Mouse (Mus musculus): ENCODE results near the gene Col26a1. TPM values are rescaled to one million over a fixed set of nuclear protein-coding genes. Genes with fewer than 3 reads are reported as not detected.

Gene Col26a1
- total RNA-seq, 2 experiments from 2014 or later = not detected

- ATAC-seq (replicated peaks; ENCODE audit: poor library complexity) = no peak
Measured at GRCm38 (mm10) chr5:136810539-136811374, 72.3 kb downstream of the Col26a1 start.

- no peak for ATAC-seq (replicated peaks; ENCODE audit: poor library complexity)
Measured at GRCm38 (mm10) chr5:136806379-136807056, 76.5 kb downstream of the Col26a1 start.

- no peak for ATAC-seq (replicated peaks; ENCODE audit: poor library complexity)
Measured at GRCm38 (mm10) chr5:136805019-136805418, 78.0 kb downstream of the Col26a1 start.

DNA sequence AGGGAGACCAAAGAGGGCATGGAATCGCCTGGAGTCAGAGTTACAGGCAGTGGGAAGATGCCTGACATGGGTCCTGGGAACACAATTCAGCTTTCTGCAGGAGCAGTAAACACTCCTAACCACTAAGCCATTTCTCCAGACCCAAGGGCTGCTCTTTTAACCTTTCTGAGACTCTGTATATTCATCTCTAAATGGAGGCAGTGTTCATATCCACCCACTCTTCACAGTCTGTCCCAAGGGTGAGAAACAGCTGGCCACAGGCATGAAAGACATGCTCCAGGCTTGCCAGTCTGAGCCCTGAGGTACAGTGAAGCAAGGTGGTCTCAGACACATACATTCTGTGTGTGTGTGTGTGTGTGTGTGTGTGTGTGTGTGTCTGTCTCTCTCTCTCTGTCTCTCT is 78.8 kb downstream of the Col26a1 start:
- ATAC-seq (replicated peaks; ENCODE audit: poor library complexity) = no peak

DNA sequence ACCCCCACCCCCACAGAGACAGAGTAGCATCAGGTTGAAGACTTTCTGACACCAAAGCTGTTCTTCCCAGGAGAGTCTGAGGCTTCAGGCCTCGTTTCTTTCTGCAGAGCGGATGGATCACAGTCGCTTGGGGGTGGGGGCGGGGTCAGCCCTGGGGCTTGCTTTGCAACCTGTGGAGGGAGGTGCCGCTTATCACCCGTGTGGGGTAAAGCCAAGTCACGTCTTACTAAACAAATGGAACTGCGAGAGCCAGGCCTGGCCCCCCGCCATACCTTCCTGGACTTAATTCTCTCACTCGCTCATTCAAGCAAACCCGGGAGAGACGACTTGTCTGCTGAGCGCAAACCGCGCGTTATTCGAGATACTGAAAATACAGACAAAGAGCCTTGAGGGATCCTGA is 80.3 kb downstream of the Col26a1 start:
- ATAC-seq (replicated peaks; ENCODE audit: poor library complexity) = no peak

GRCm38 (mm10) chr5:136796917-136797316 is 86.1 kb downstream of the Col26a1 start:
- no peak for ATAC-seq (replicated peaks; ENCODE audit: poor library complexity)

DNA sequence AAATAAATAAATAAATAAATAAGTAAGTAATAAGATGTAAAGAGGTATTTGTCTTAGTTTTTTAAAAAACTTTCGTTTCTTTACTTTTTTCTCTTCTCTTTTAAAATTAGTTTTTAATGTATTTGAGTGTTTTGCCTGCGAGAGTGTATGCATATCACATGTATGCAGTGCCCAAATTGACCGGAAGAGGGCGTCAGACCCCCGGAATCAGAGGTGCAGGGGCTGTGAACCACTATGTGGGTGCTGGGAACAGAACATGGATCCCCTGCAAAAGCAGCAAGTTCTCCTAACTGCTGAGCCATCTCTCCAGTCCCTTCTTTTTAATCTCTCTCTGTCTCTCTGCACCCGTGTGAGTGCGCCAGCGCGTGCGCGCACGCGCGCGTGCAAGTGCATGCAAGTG is 89.2 kb downstream of the Col26a1 start:
- no peak for ATAC-seq (replicated peaks; ENCODE audit: poor library complexity)

DNA sequence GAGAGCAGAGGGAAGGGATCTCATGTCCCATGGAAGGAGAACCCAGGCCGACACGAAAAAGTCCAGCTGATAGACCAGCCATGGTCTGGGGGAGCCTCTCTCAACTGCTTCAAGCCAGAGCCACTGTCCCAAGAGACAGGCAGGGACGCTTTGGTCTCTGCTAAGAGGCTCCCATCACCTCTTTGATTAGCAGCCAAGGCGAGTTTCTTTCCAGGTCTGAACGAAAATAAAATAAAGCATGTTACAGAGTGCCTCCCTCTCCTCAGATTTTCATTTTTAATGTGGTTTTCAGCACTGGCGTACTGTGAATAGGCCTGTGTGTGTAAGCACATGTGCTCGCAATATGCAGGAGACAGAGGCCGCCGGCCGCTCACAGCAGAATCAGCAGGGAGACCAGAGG is 90.5 kb downstream of the Col26a1 start:
- ATAC-seq (replicated peaks; ENCODE audit: poor library complexity) = no peak

DNA sequence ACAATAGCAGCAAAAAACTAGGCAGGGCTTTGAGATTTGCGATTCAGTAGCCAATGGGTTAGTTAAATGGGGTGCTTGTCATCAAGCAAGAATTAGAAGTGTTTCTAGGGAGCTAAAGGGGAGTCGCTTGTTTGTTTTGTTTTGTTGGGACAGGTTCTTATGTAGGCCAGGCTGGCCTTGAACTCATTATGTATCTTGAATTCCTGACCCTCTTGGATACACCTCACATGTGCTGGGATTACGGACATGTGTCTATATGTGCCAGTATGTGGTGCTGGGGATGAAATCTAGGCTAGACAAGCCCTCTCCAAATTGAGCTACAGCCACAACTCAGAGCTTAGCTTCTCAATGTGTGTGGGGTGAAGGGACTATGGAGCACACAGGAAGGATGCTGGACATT is 91.8 kb downstream of the Col26a1 start:
- ATAC-seq (replicated peaks; ENCODE audit: poor library complexity) = no peak

DNA sequence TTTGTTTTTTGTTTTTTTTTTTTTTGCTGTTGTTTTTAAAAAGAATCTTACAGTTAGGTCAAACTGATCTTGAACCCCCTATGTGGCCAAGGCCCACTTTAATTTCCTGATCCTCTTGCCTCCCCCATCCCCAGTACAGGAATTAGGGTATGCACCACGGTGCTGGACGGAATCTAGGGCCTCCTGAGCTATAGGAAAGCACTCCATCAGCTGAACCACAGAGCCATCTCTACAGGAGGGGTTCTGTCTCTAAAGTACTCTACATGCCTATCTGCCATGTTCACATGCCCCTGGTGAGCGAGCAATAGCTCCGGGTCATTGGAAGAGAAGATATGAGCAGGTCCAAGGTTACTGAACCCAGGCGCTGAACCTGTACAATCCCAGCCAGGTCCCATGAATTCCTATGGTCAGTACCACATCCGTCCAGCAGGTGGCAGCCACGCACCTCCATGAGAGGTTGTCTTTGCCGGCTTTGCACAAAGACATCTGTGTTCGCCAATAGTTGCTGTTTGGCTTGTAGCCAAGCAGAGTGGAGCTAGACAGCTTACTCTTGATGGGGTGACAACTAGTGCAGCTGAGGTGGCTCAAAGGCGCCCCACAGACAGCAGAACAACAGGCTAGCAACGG is 92.3 kb downstream of the Col26a1 start:
- ATAC-seq (replicated peaks; ENCODE audit: poor library complexity) = peak; percentile 95

GRCm38 (mm10) chr5:136784531-136784930 is 98.5 kb downstream of the Col26a1 start:
- ATAC-seq (replicated peaks; ENCODE audit: poor library complexity) = no peak

DNA sequence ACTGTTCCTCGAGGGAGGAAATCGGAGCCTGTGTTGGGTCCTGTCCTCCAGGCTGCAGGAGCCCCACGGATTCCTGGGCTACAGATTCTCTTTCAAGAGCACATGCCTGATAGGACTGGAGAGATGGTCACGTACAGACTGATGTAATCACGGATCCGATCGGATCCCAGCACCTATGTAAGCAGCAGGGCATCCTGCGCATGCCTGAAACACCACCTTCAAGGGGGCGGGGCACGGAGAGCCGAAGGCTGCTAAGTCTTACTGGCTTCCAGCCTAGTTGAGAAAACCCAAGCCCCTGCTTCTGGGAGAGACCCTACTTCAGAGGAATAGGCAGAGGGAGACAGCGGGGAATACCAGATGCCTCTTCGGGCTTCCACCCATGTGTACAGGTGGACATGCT is 100.4 kb downstream of the Col26a1 start:
- no peak for ATAC-seq (replicated peaks; ENCODE audit: poor library complexity)

DNA sequence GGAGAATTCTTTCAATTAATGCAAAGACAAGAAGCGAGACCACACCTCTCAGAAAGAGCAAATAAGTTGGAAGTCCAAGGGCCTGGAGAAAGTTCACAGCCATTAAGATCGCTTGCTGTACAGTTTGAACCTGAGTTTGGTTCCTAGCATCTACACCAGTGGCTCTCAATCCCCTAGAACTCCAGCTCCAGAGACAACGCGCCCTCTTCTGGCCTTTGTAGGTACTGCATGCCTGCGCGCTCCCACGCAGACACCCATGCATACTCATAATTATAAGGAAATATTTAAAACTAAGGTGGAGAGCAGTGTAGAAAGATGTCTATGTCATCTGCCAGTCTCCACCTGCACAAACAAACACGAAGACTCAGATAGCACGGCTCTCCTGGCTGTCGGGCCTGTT is 102.5 kb downstream of the Col26a1 start:
- peak; percentile 68 for ATAC-seq (replicated peaks; ENCODE audit: poor library complexity)

GRCm38 (mm10) chr5:136779946-136780345 is 103.1 kb downstream of the Col26a1 start:
- ATAC-seq (replicated peaks; ENCODE audit: poor library complexity) = no peak

- ATAC-seq (replicated peaks; ENCODE audit: poor library complexity) = no peak
Measured at GRCm38 (mm10) chr5:136775548-136775947, 107.5 kb downstream of the Col26a1 start.

- peak; percentile 50; the same call in 1 of the 2 replicates for ATAC-seq (replicated peaks; ENCODE audit: poor library complexity)
Measured at GRCm38 (mm10) chr5:136773044-136774039, 109.7 kb downstream of the Col26a1 start.

DNA sequence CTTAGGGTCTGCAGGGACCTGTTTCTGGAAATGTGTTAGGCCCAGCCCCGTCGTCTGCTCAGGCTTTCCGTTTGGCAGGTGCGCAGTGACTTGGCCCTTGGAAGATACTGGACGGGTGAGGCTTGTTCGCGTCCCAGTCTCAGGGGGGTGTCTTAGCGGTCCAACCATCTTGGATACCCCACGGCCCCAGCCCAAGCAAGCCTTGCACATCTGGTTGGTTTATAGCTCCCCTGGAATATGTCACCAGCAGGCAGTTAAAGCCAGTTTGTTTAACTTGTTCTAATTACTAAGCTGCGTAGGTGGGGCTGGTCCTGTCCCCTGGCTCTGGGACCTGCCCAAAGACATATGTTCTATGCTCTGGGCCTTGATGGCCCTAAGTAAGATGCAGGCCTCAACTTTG is 111.9 kb downstream of the Col26a1 start:
- no peak for ATAC-seq (replicated peaks; ENCODE audit: poor library complexity)

DNA sequence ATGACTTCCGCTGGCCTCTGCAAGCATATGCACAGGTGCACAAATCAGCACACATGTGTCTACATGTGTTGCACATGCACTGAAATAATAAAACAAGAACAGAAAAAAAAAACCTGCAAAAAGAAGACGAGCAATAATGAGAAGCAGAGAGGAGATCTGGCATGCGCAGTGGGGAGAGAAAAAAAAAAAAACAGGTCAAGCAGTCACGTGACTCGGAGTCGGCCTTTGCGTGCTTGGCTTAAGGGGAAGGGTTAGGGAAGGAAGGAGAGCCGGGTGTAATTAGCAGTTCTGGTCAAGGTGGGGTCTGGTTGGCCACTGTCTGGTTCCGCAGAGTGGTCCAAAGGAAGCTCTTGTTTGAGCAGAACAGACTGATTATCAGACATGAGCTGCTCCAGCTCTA is 115.7 kb downstream of the Col26a1 start:
- ATAC-seq (replicated peaks; ENCODE audit: poor library complexity) = no peak

DNA sequence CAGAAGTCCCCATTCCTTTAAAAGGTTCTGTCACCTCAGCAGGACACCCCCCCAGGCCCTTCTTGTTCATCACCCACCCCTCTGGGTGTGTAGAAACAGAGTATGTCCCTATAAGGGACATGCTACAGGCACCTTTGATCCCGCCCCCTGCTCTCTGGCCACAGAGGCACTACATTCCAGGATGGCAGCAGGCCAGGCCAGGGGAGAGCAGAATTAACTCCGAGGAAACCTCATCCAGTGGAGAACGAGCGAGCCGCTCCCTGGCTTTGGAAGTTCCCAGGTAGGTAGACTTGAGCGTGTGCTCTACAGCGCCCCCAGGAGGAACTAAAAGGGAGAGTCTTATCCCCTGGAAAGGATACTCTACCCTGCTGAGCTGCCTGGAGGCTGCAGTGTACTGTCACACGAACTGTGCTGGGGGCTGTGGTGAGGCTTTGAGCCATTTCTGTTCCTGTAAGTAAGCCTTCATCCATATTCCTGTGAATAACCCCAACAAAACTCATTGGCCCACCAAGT is 118.8 kb downstream of the Col26a1 start:
- ATAC-seq (replicated peaks; ENCODE audit: poor library complexity) = no peak

GRCm38 (mm10) chr5:136760345-136760744 is 122.7 kb downstream of the Col26a1 start:
- 0 out of 2 replicates have a peak, but pooled peaks have one; percentile 30 for ATAC-seq (replicated peaks; ENCODE audit: poor library complexity)
